Mouse (Mus musculus): ENCODE measurements at regions not wholly inside any gene's neighbourhood (a gene's known extent, or its start where the extent isn't known, plus 50 kb on each side); places are given as distances from the start of the nearest gene placed in this dataset.

DNA sequence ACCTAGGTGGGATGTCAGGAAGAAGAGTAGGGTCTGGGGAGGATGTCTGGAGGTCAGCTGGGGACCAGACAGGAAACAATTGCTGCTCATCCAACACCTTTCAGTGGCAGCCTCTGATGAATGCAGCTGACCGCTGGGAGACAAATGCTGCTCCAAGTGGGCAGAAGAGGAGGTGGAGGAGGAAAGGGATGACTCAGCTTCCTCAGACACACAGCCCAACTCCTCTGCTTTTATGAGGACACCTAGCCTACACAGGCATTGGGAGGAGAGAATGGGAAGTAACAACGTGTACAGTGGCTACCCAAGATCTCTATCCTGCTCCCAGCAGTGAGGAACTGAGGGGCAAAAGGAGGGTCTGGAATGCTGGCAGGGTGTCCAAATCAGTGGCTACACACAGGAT lies 1602.0 kb upstream of the Gm6569 start:
- no peak for TF ChIP-seq CTCF (IDR thresholded peaks at IDR 0.05)
- TF ChIP-seq EP300 (IDR thresholded peaks at IDR 0.05; ENCODE audit: insufficient read depth, low read depth, low read length) = no peak

Data from heart, adult 2 months (tissue).